Mouse (Mus musculus) embryonic facial prominence, embryonic 11.5 days (tissue): Measurements from ENCODE around the gene Fgfr2. TPM values are rescaled to one million over a fixed set of nuclear protein-coding genes. Genes with fewer than 3 reads are reported as not detected.

Experiments used
- ATAC-seq: fragments of 200-750 bp; cut with Nextera tagmentation; replicated peaks from 2 replicates; pipeline ENCODE4 v1.8.0; 2017; ENCODE audit warnings: low read depth; ENCODE audit not compliant: insufficient number of reproducible peaks, low FRiP score, low TSS enrichment
- DNase-seq: peaks from one replicate; pipeline ENCODE4 v3.0.0-alpha.2; 2015; ENCODE audit warnings: low spot score
- H3K27ac ChIP-seq: fragments of 300-500 bp; sonication (generic); replicated peaks from 2 replicates; pipeline ENCODE4 v1.5.1; 2014; ENCODE audit warnings: mild to moderate bottlenecking, low read depth, low read length, control low read depth
- H3K27me3 ChIP-seq: fragments of 300-500 bp; sonication (generic); 2 replicates; pipeline ENCODE4 v1.6.1; 2014; ENCODE audit warnings: mild to moderate bottlenecking, low read length, moderate library complexity, mixed read lengths; ENCODE audit not compliant: control insufficient read depth, insufficient read depth
- H3K36me3 ChIP-seq: fragments of 300-500 bp; sonication (generic); replicated peaks from 2 replicates; pipeline ENCODE4 v1.6.1; 2014; ENCODE audit warnings: low read depth, mild to moderate bottlenecking, low read length, moderate library complexity, mixed read lengths; ENCODE audit not compliant: control insufficient read depth, insufficient read depth
- H3K4me1 ChIP-seq: fragments of 300-500 bp; sonication (generic); 2 replicates; pipeline ENCODE4 v1.6.1; 2014; ENCODE audit warnings: low read length, mixed read lengths; ENCODE audit not compliant: control insufficient read depth, insufficient read depth
- H3K4me2 ChIP-seq: fragments of 300-500 bp; sonication (generic); 2 replicates; pipeline ENCODE4 v1.6.1; 2014; ENCODE audit warnings: low read depth, mild to moderate bottlenecking, control low read depth, low read length, moderate library complexity
- H3K4me3 ChIP-seq: fragments of 300-500 bp; sonication (generic); 2 replicates; pipeline ENCODE4 v1.5.1; 2014; ENCODE audit warnings: low read depth, low read length, control low read depth
- H3K9ac ChIP-seq: fragments of 300-500 bp; sonication (generic); replicated peaks from 2 replicates; pipeline ENCODE4 v1.6.1; 2014; ENCODE audit warnings: mild to moderate bottlenecking, control low read depth, low read length
- H3K9me3 ChIP-seq: fragments of 300-500 bp; sonication (generic); replicated peaks from 2 replicates; pipeline ENCODE4 v1.6.1; 2016; ENCODE audit warnings: mild to moderate bottlenecking, low read length, inconsistent platforms, mixed read lengths; ENCODE audit not compliant: control insufficient read depth
- WGBS: fragments of 180-500 bp; shearing (Covaris S2); extraction: QIAGEN DNeasy Blood & Tissue Kit; methylation state at CpG from one replicate; pipeline ENCODE4 v1.1.7; 2014; 5-methylcytosine and 5-hydroxymethylcytosine counted together
- polyA plus RNA-seq: library from polyadenylated mRNA; unstranded; fragments of >200 nt; fragmentation: Nextera tagmentation; extraction: Ambion mirVana; gene quantifications from 2 replicates; pipeline ENCODE4 v1.2.1, GENCODE M21; 2014

Fgfr2 gene
- polyA plus RNA-seq, 1 experiment from 2014 or later = 75.6 TPM

- 8% methylated on average over 3 of the region's 3 CpGs for WGBS
- Histone ChIP-seq H3K4me3 (no peak overlapping the region), H3K27me3 (no peaks in the 10 kb centered on the region), H3K4me1 (no peaks in the 10 kb centered on the region), H3K27ac (no peak overlapping the region), H3K9ac (no peak overlapping the region), H3K9me3 (no peaks in the 10 kb centered on the region), H3K36me3 (no peaks in the 10 kb centered on the region), H3K4me2 (no peak overlapping the region)
- ATAC-seq (no peak), DNase-seq (no peak)
These were observed 507.8 kb downstream of the Fgfr2 start for GRCm38 (mm10) chr7:132615346-132615745.

- Histone ChIP-seq H3K4me2 (no peak overlapping the region), H3K27me3 (no peaks in the 10 kb centered on the region), H3K36me3 (no peaks in the 10 kb centered on the region), H3K4me1 (no peaks in the 10 kb centered on the region), H3K4me3 (no peak overlapping the region), H3K9ac (no peak overlapping the region), H3K27ac (no peak overlapping the region), H3K9me3 (no peaks in the 10 kb centered on the region)
- DNase-seq (no peak), ATAC-seq (no peak)
- WGBS = 96% methylated on average over 8 of the region's 8 CpGs
These were observed 511.6 kb downstream of the Fgfr2 start for GRCm38 (mm10) chr7:132611530-132611929.

GRCm38 (mm10) chr7:132610468-132611318 is 512.5 kb downstream of the Fgfr2 start, which contains the start of gene Lhpp:
Gene Lhpp (plus strand): TSS chr7:132610638.
- H3K4me1 ChIP-seq = no peaks in the 10 kb centered on the region
- DNase-seq (peak; percentile 86), ATAC-seq (peak; percentile 83)
- H3K4me2 ChIP-seq = peak within 1 kb of the TSS; percentile 59
- H3K9ac ChIP-seq = peak within 1 kb of the TSS; percentile 63
- H3K27me3 ChIP-seq = no peaks in the 10 kb centered on the region
- no peaks in the 10 kb centered on the region for H3K9me3 ChIP-seq
- H3K27ac ChIP-seq = no peak within 1 kb of the TSS
- H3K36me3 ChIP-seq = no peaks in the 10 kb centered on the region
- WGBS = 7% methylated on average over 44 of the region's 44 CpGs
- peak within 1 kb of the TSS; percentile 50 for H3K4me3 ChIP-seq

GRCm38 (mm10) chr7:132608316-132609020 is 514.7 kb downstream of the Fgfr2 start:
- Histone ChIP-seq H3K9ac (no peak overlapping the region), H3K27me3 (no peaks in the 10 kb centered on the region), H3K4me1 (no peaks in the 10 kb centered on the region), H3K4me2 (no peak overlapping the region), H3K9me3 (no peaks in the 10 kb centered on the region), H3K36me3 (no peaks in the 10 kb centered on the region), H3K4me3 (no peak overlapping the region), H3K27ac (no peak overlapping the region)
- no peak for DNase-seq
- WGBS = 92% methylated on average over 4 of the region's 4 CpGs
- no peak for ATAC-seq

GRCm38 (mm10) chr7:132605689-132606088 is 517.5 kb downstream of the Fgfr2 start:
- Histone ChIP-seq H3K4me2 (no peak overlapping the region), H3K36me3 (no peaks in the 10 kb centered on the region), H3K9me3 (no peaks in the 10 kb centered on the region), H3K27ac (no peak overlapping the region), H3K4me1 (no peaks in the 10 kb centered on the region), H3K27me3 (peaks cover 19% of the 10 kb centered on the region), H3K4me3 (no peak overlapping the region), H3K9ac (no peak overlapping the region)
- 60% methylated on average over 5 of the region's 5 CpGs for WGBS
- no peak for DNase-seq
- ATAC-seq = no peak

GRCm38 (mm10) chr7:132604720-132605119 is 518.4 kb downstream of the Fgfr2 start:
- no peaks in the 10 kb centered on the region for H3K36me3 ChIP-seq
- no peak overlapping the region for H3K4me3 ChIP-seq
- H3K4me1 ChIP-seq = no peaks in the 10 kb centered on the region
- H3K9me3 ChIP-seq = no peaks in the 10 kb centered on the region
- H3K27me3 ChIP-seq = peaks cover 28% of the 10 kb centered on the region
- no peak overlapping the region for H3K4me2 ChIP-seq
- H3K27ac ChIP-seq = no peak overlapping the region
- no peak for ATAC-seq
- no peak for DNase-seq
- 86% methylated on average over 4 of the region's 4 CpGs for WGBS
- no peak overlapping the region for H3K9ac ChIP-seq

GRCm38 (mm10) chr7:132600926-132601325 is 522.2 kb downstream of the Fgfr2 start:
- ATAC-seq = no peak

GRCm38 (mm10) chr7:132600026-132600425 is 523.1 kb downstream of the Fgfr2 start:
- WGBS = under 1% methylated on average over 9 of the region's 9 CpGs
- Histone ChIP-seq H3K4me1 (no peaks in the 10 kb centered on the region; the same call in 1 of the 2 replicates), H3K9ac (no peak overlapping the region)

More at GRCm38 (mm10) chr7:132600926-132601325, 522.2 kb downstream of the Fgfr2 start:
- Histone ChIP-seq H3K27ac (no peak overlapping the region), H3K4me3 (no peak overlapping the region), H3K9me3 (no peaks in the 10 kb centered on the region), H3K27me3 (peaks cover 66% of the 10 kb centered on the region), H3K4me2 (no peak overlapping the region), H3K4me1 (no peaks in the 10 kb centered on the region; the same call in 1 of the 2 replicates), H3K36me3 (no peaks in the 10 kb centered on the region), H3K9ac (no peak overlapping the region)
- DNase-seq = no peak
- WGBS = under 1% methylated on average over 8 of the region's 8 CpGs

More at GRCm38 (mm10) chr7:132600026-132600425, 523.1 kb downstream of the Fgfr2 start:
- peak overlapping the region; percentile 42 for H3K4me2 ChIP-seq
- peaks cover 70% of the 10 kb centered on the region for H3K27me3 ChIP-seq
- no peaks in the 10 kb centered on the region for H3K36me3 ChIP-seq
- peak overlapping the region; percentile 20 for H3K4me3 ChIP-seq
- peak; percentile 35 for DNase-seq
- H3K27ac ChIP-seq = no peak overlapping the region
- H3K9me3 ChIP-seq = no peaks in the 10 kb centered on the region
- no peak for ATAC-seq
